Mouse (Mus musculus) lung, embryonic 14.5 days (tissue): ENCODE measurements around the gene Gja8. TPM values are rescaled to one million over a fixed set of nuclear protein-coding genes. Genes with fewer than 3 reads are reported as not detected.
A peak's percentile ranks its signal among the peaks of the same experiment; 100 is the strongest.

Experiments
- ATAC-seq: fragments of 200-750 bp; cut with Nextera tagmentation; 2 replicates; pipeline ENCODE4 v1.8.0; 2017; ENCODE audit warnings: mild to moderate bottlenecking, moderate TSS enrichment, moderate library complexity; ENCODE audit not compliant: insufficient read depth
- DNase-seq: peaks from one replicate; pipeline ENCODE4 v3.0.0-alpha.2; 2015
- H3K27ac ChIP-seq: fragments of 300-500 bp; sonication (generic); 2 replicates; pipeline ENCODE4 v1.5.1; 2014; ENCODE audit warnings: low read depth, mild to moderate bottlenecking, moderate library complexity
- H3K27me3 ChIP-seq: fragments of 300-500 bp; sonication (generic); 2 replicates; pipeline ENCODE4 v1.6.1; 2014; ENCODE audit warnings: low read length, control low read depth; ENCODE audit not compliant: insufficient read depth
- H3K36me3 ChIP-seq: fragments of 300-500 bp; sonication (generic); 2 replicates; pipeline ENCODE4 v1.6.1; 2014; ENCODE audit warnings: control low read depth; ENCODE audit not compliant: insufficient read depth
- H3K4me1 ChIP-seq: fragments of 300-500 bp; sonication (generic); 2 replicates; pipeline ENCODE4 v1.6.1; 2014; ENCODE audit warnings: antibody characterized with exemption, control low read depth; ENCODE audit not compliant: insufficient read depth
- H3K4me2 ChIP-seq: fragments of 300-500 bp; sonication (generic); 2 replicates; pipeline ENCODE4 v1.6.1; 2014; ENCODE audit warnings: mild to moderate bottlenecking
- H3K4me3 ChIP-seq: fragments of 300-500 bp; sonication (generic); 2 replicates; pipeline ENCODE4 v1.5.1; 2014; ENCODE audit warnings: low read depth, low read length
- H3K9ac ChIP-seq: fragments of 300-500 bp; sonication (generic); 2 replicates; pipeline ENCODE4 v1.6.1; 2014
- H3K9me3 ChIP-seq: fragments of 300-500 bp; sonication (generic); 2 replicates; pipeline ENCODE4 v1.6.1; 2016; ENCODE audit warnings: low read depth, low read length, control low read depth
- CTCF ChIP-seq: IDR thresholded peaks from 2 replicates; pipeline ENCODE4 v1.5.1; 2016; ENCODE audit warnings: antibody characterized with exemption, low read depth
- WGBS: fragments of 180-500 bp; shearing (Covaris S2); extraction: QIAGEN DNeasy Blood & Tissue Kit; methylation state at CpG from one replicate; pipeline ENCODE4 v1.1.7; 2014; 5-methylcytosine and 5-hydroxymethylcytosine counted together
- polyA plus RNA-seq: library from polyadenylated mRNA; unstranded; fragments of >200 nt; fragmentation: Nextera tagmentation; extraction: Ambion mirVana; gene quantifications from 2 replicates; pipeline ENCODE4 v1.2.1, GENCODE M21; 2014

Gja8 gene
- polyA plus RNA-seq, 1 experiment from 2014 or later = not detected

DNA sequence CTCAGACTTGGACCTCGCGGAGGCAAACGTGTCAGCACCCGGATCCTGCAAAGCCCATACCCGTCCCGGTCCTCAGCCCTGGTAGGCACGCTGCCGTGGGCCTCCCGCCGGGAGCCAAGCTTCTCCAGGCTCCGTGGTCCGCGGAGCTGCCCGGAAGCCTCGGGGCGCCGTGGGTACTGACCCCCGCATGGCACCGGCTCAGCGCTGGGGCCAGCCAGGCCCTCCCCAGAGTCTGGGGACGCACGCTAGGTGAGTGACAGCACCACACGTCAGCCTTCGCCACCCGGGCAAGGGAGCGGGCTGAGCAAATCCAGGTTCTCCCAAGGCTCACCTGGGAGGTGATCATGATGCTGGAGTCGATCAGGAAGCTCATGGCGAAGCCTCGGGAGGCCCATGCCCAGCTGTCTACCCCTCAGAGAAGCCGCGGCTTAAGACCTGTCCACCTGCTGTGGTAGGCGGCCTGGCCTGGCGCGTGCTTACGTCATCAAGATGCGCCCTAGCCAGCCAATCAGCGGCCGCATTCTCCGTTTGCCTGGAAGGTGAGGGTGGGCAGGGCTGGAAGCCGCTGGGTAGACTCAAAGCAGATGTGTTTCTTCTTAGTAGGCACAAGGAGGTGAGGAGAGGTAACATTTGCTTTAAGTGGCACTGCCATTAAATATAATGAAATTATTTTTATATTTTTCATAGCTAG, 20.8 kb downstream of the Gja8 start, which contains the start of gene Gpr89:
TSS of gene Gpr89 (minus strand) at position 496 of the 691 bp plus-strand sequence.
- peak; percentile 99 for ATAC-seq
- Histone ChIP-seq H3K9ac (peak within 1 kb of the TSS; percentile 79), H3K27me3 (0 out of 2 replicates have a peak, but pooled peaks cover 4% of the 10 kb centered on the region), H3K27ac (no peak within 1 kb of the TSS), H3K4me1 (no peaks in the 10 kb centered on the region), H3K9me3 (no peaks in the 10 kb centered on the region), H3K4me3 (peak within 1 kb of the TSS; percentile 98), H3K36me3 (no peaks in the 10 kb centered on the region), H3K4me2 (peak within 1 kb of the TSS; percentile 85)
- under 1% methylated on average over 40 of the region's 40 CpGs for WGBS
- no peak for TF ChIP-seq CTCF
- peak; percentile 96 for DNase-seq

DNA sequence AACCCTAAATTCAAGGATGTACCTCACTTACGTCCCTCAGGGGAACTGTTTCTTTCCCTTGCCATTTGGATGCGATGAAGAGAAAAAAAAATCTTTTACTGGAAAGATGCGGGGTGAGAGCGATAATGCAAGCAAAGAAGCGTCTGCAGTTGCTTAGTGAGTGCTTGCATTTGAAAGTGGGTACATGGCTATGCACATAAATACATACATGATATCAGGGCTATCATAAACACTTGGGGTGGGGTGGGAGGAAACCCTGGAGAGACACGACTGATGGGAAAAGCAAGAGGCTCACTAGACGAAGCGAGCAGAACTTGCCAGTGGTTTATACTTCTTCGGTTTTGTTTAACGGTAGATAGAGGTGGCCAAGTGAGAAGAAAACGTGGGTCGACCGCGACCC, 21.4 kb downstream of the Gja8 start, which contains the start of gene Gja5:
TSS of gene Gja5 (plus strand) at position 301 of the 400 bp plus-strand sequence.
- H3K4me2 ChIP-seq = peak within 1 kb of the TSS; percentile 85
- H3K4me1 ChIP-seq = no peaks in the 10 kb centered on the region
- ATAC-seq (no peak), DNase-seq (no peak)
- 14% methylated on average over 14 of the region's 14 CpGs for WGBS
- H3K4me3 ChIP-seq = peak within 1 kb of the TSS; percentile 98
- no peaks in the 10 kb centered on the region for H3K9me3 ChIP-seq
- no peak for TF ChIP-seq CTCF
- no peaks in the 10 kb centered on the region for H3K36me3 ChIP-seq
- H3K9ac ChIP-seq = peak within 1 kb of the TSS; percentile 79
- H3K27ac ChIP-seq = no peak within 1 kb of the TSS
- 0 out of 2 replicates have a peak, but pooled peaks cover 4% of the 10 kb centered on the region for H3K27me3 ChIP-seq

DNA sequence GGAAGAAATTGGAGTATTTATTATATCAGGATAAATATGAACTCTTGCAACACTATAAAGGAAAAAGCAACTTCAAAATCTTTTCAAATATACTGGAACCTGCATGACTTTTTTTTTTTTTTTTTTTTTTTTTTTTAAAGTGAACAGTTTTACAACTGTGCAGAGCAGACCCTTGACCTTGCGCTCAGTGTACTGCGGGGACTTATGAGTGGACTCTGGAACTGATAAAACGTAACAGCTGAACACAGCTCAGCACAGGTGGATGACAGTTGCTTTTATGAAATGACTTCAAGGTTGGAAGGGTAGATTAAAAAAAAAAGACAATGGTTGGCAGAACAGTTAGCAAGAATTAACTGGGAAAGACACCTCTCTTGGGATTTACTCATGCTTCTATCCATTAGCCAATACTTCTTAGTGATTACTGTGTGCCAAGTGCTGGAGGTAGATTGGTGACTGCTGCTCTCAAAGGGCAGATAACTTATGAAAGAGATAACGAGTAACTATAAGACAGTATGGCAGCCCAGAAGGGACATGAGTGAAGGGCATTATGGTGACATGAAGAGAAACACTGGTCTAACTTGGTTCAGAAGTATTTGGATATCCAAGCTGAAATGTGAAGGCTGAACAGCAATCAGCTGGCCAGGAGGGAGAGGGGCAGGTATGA, 23.4 kb downstream of the Gja8 start:
- 90% methylated on average over 4 of the region's 4 CpGs for WGBS
- no peak for TF ChIP-seq CTCF
- DNase-seq (no peak), ATAC-seq (no peak)
- Histone ChIP-seq H3K4me2 (no peak overlapping the region), H3K4me1 (no peaks in the 10 kb centered on the region), H3K9ac (no peak overlapping the region), H3K9me3 (no peaks in the 10 kb centered on the region), H3K4me3 (no peak overlapping the region), H3K27me3 (0 out of 2 replicates have a peak, but pooled peaks cover 4% of the 10 kb centered on the region), H3K27ac (no peak overlapping the region), H3K36me3 (no peaks in the 10 kb centered on the region)

DNA sequence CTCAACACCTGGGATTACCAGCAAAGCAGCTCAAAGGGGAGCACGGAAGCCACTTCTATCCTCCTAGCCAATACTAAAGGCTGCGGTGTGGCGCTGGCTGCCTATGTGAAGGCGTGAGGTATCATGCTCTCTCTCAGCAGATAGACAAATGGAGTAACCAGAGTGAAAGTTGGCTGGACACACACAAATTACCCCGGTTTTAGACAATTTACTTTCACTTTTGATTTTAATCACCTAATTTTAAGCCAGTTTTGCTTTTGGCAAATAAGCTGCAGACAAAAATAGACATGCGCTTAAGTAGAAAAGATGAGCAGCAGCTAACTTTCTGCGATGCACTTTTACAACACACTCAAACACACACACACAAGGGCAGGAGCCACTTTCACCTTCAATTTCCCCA, 42.1 kb downstream of the Gja8 start:
- Histone ChIP-seq H3K27ac (no peak overlapping the region), H3K36me3 (peaks cover 54% of the 10 kb centered on the region; the same call in 1 of the 2 replicates), H3K4me3 (no peak overlapping the region), H3K4me1 (no peaks in the 10 kb centered on the region), H3K4me2 (no peak overlapping the region), H3K27me3 (no peaks in the 10 kb centered on the region), H3K9me3 (no peaks in the 10 kb centered on the region), H3K9ac (no peak overlapping the region)
- ATAC-seq = no peak
- 94% methylated on average over 7 of the region's 7 CpGs for WGBS
- no peak for TF ChIP-seq CTCF
- DNase-seq = no peak

DNA sequence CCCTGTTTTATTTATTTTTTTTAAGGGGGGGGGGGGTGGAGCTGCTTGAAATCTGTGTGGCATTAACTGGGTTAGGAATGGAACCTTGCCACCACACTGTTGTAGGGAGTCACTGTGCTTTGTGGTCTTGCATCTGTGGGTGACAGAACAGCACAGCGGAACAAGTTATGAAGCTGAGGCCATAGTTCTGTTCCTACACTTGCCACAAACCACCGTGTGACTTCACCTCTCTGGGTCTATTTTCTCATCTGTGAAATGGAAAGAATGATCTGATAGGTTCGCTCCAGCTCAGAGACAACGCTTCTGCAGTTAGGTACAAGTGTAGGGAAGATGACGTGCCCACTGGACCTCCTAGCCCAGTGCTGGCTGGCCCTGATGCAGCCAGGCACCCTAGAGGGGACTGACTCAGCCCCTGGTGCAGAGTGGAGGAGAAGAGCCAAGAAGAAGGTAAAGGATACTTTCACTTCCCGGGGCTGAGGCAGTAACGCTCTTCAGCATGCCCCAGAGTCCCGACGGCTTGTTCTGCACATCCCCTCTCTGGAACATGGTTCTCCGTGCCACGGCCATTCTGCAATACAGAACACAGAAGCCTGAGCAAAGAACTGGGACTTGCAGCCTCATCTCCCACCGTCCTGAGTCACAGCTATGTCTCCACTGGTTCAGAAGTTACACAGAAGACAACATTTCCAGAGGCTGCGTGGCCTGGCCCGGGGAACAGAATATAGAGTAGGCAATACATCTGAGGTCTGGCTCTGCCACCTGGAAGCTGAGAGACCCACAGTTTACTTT, 43.6 kb downstream of the Gja8 start:
- H3K4me3 ChIP-seq = no peak overlapping the region
- H3K9ac ChIP-seq = no peak overlapping the region
- H3K36me3 ChIP-seq = peaks cover 46% of the 10 kb centered on the region; the same call in 1 of the 2 replicates
- TF ChIP-seq CTCF = no peak
- no peak overlapping the region for H3K4me2 ChIP-seq
- no peaks in the 10 kb centered on the region for H3K4me1 ChIP-seq
- no peaks in the 10 kb centered on the region for H3K27me3 ChIP-seq
- no peaks in the 10 kb centered on the region for H3K9me3 ChIP-seq
- ATAC-seq (no peak), DNase-seq (no peak)
- whole genome bisulfite sequencing = 91% methylated on average over 14 of the region's 14 CpGs
- no peak overlapping the region for H3K27ac ChIP-seq

DNA sequence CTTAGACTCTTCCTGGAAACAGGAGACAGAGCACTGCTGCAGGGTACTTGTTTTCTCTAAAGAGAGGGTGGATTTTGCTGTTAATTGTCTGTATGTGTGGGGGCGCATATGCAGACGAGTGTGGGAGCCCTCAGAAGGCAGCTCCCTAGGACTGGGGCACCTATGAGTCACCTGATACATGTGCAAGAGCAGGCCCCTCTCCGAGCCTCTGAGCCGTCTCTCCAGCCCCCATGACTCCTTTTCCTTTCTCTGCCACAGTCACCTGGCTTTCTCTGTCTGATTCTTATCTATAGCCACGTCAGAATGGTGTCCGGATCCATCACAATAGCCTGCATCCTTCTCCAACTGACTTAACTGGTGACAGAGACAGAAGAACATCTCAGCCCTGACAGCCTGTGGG, 44.3 kb downstream of the Gja8 start:
- Histone ChIP-seq H3K4me1 (no peaks in the 10 kb centered on the region), H3K27me3 (no peaks in the 10 kb centered on the region), H3K36me3 (peaks cover 45% of the 10 kb centered on the region; the same call in 1 of the 2 replicates), H3K9me3 (no peaks in the 10 kb centered on the region), H3K4me2 (no peak overlapping the region), H3K4me3 (no peak overlapping the region), H3K9ac (no peak overlapping the region), H3K27ac (no peak overlapping the region)
- no peak for DNase-seq
- 73% methylated on average over 6 of the region's 6 CpGs for WGBS
- no peak for TF ChIP-seq CTCF
- no peak for ATAC-seq

DNA sequence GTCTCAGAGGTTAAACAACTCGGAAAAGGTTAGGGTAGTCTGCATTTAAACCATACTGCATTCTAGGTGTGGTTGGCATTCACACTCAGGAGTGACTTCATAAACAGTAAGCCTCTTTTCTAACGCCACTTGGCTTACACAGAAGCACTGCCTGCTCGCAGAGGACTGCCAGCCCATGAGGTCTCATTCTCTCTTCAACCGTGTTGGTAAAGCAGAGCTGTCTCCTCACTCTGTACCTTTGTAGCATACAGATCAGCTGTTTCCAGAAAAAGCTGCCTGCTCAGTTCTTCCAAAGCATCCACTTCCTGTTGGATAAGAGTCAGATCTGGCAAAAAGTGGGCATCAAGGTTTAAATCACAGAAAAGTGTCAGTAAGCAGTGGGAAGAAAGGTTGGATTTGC, 45.4 kb downstream of the Gja8 start:
- H3K9me3 ChIP-seq = no peaks in the 10 kb centered on the region
- WGBS = 82% methylated on average over 4 of the region's 4 CpGs
- TF ChIP-seq CTCF = no peak
- no peak overlapping the region for H3K4me2 ChIP-seq
- no peak for ATAC-seq
- no peak overlapping the region for H3K9ac ChIP-seq
- peaks cover 44% of the 10 kb centered on the region; the same call in 1 of the 2 replicates for H3K36me3 ChIP-seq
- H3K27ac ChIP-seq = no peak overlapping the region
- no peaks in the 10 kb centered on the region for H3K27me3 ChIP-seq
- H3K4me3 ChIP-seq = no peak overlapping the region
- DNase-seq = no peak
- no peaks in the 10 kb centered on the region for H3K4me1 ChIP-seq
